Mouse (Mus musculus): ENCODE measurements around the gene Myh6.

Gene Myh6

DNA sequence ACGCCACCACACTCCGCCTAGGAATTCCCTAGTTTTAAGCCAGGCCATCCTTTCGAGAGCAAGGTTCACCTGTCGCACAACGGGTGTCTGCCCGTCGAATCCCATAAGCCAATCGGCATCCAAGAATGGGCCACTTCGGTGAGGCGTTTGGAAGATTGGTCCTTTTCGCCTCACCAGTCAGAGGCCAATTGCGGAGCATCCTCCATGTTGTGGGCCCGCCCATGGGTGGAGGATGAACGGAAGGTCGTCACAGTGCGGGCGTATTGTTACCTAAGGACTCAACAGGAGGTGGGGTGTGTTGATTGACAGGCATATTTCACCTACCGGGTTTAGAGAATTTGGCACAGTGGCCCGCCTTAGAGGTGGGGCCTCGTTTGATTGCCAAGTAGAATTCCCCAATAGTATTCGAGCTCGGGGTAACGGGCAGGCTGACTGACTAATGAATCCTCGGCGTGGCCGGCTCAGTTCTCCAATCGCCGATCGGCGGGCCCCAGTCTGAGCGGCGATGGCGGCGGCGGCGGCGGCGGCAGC is 73.0 kb downstream of the Myh6 start:
- in situ Hi-C loops (cut with MboI, MseI): loop anchor here (25.0 kb wide), 1 partner anchor 694 kb away; the partner anchor contains the start of genes Emc9, Fitm1, Psme1 and Psme2

DNA sequence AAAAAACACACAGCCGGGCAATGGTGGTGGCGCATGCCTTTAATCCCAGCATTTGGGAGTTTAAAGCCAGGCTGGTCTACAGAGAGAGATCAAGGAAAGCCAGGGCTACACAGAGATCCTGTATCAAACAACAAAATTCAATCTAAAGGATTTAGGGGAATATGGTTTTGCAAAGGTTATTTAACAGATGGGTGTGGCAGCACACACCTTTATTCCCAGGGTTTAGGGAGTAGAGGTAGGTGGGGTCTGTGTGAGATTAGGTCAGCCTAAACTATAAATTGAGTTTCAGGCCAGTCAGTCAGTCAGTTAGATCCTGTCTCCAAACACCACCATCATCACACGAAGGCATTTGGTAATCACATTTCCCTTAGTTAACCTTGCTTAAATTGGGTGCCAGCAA is 74.5 kb downstream of the Myh6 start, which contains the start of gene Pabpn1:
Gene Pabpn1, plus strand, starts transcription at position 301 of the 400 bp plus-strand sequence.
- in situ Hi-C loops (cut with MboI, MseI): loop anchor here (25.0 kb wide), 1 partner anchor 695 kb away; the partner anchor contains the start of genes Emc9, Fitm1, Psme1 and Psme2
